Mouse (Mus musculus): ENCODE data around the gene Ablim2. TPM values are rescaled to one million over a fixed set of nuclear protein-coding genes. Genes with fewer than 3 reads are reported as not detected.

The Ablim2 gene
- polyA plus RNA-seq, 1 experiment = 3.4 TPM

DNA sequence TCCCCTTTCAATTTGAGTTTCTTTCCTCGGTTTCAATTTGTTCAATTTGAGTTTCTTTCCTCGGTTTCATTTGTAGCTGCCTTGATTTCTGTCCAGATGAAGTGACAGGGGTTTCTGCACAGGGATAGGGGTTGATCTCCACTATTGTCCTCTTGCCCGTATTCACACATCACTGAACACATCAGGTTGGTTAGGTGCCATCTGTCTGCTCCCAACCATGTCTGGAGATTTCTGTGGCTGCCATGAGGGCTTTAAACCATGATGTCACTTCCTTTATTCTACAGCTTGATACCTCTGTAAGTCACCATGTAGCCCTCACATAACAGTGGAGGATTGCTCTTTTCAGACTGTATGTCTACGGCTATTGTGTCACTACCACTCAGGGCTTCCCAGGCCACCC is 139.5 kb downstream of the Ablim2 start:
- no peak overlapping the region for H3K4me3 ChIP-seq (ENCODE audit: insufficient read depth, low read length)
- TF ChIP-seq POLR2A (IDR thresholded peaks at IDR 0.05; ENCODE audit: borderline replicate concordance, low read depth, low read length) = no peak
- no peak for TF ChIP-seq CTCF (IDR thresholded peaks at IDR 0.05; ENCODE audit: low read depth, low read length)
- peaks cover 3% of the 10 kb centered on the region; the same call in 1 of the 2 replicates for H3K4me1 ChIP-seq (ENCODE audit: control insufficient read depth, insufficient read depth, low read length)

DNA sequence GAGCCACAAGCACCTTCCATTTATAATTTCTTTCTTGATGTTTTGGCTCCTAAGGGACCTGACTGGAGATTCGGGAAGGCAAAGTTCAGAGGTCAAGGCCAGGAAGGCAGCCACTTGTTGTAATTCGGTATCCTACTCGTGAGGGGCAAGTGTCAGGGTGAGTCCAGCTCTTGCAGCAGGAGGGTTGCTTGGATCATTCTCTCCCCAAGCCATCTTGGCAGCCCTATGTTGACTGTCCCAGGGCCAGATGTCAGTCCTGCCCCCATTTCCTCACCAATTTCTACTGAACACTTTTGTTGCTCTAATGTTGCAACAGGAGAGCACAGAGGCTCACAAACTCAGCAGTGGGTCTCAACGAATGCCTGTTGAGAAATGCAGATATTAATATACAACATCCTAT is 140.4 kb downstream of the Ablim2 start:
- no peak for TF ChIP-seq CTCF (IDR thresholded peaks at IDR 0.05; ENCODE audit: low read depth, low read length)
- no peak for TF ChIP-seq POLR2A (IDR thresholded peaks at IDR 0.05; ENCODE audit: borderline replicate concordance, low read depth, low read length)
- no peak overlapping the region for H3K4me3 ChIP-seq (ENCODE audit: insufficient read depth, low read length)
- no peak overlapping the region for H3K27ac ChIP-seq (ENCODE audit: insufficient read depth, low read depth, low read length)
- H3K4me1 ChIP-seq (ENCODE audit: control insufficient read depth, insufficient read depth, low read length) = no peaks in the 10 kb centered on the region

More for the DNA sequence above, 139.5 kb downstream of the Ablim2 start:
- H3K27ac ChIP-seq (ENCODE audit: insufficient read depth, low read depth, low read length) = no peak overlapping the region

DNA sequence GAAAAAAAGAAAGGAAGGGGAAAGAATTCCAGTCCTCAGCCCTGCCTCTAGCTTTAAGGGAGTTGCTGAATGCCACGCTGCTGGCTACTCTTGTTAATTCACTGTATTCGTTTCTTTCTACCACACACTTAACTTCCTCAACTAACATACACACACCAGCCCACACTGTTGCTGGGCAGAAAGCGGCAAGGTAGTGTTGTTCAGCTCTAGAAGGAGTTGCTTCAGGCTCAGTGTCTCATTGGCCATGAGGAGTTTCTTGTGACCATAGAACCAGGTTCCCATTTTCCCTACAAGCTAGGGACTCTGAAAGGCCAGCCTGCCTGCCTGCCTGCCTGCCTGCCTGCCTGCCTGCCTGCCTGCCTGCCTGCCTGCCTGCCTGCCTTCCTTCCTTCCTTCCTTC is 141.3 kb downstream of the Ablim2 start:
- H3K27ac ChIP-seq (ENCODE audit: insufficient read depth, low read depth, low read length) = no peak overlapping the region
- no peaks in the 10 kb centered on the region for H3K4me1 ChIP-seq (ENCODE audit: control insufficient read depth, insufficient read depth, low read length)
- H3K4me3 ChIP-seq (ENCODE audit: insufficient read depth, low read length) = no peak overlapping the region
- TF ChIP-seq POLR2A (IDR thresholded peaks at IDR 0.05; ENCODE audit: borderline replicate concordance, low read depth, low read length) = no peak

DNA sequence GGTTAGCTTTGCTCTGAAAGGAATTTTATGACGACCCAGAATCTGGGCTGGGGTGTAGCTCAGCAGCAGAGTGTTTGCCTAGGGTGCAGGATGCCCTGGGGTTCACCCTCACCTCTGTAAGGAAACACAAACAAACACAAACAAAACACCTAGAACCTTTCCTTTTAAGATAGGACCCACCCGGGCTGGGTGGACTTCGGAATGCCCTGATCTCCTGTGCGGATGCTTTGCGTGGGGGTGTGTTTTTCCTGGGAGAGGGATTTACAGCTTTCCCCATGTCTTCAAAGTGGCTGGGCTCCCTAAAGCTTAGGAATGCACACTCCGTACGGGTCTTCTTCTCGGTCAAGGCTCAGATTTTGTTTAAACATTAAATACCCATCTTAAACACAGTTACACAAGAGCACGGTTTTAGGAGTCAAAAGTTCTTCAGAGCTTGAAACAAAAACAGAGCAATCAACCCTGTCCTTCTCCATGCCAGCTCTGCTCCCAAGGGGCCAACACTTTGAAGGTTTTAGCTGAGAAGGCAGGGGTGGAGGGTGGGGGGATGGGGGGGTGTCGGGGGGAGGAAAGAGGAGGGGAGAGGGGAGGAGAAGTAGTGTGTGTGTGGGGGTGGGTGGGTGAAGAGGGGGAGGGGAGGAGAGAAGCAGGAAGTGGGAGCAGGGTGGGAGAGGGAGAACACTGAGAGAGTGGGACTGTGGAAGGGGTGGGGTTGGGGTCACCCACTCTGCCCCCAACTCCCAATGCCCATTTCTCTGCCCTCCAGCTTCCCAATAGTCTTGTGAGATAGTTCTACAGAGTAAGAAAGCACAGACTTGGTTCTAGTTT is 142.9 kb downstream of the Ablim2 start:
- Histone ChIP-seq H3K27ac (ENCODE audit: insufficient read depth, low read depth, low read length) (no peak overlapping the region), H3K4me1 (ENCODE audit: control insufficient read depth, insufficient read depth, low read length) (no peaks in the 10 kb centered on the region), H3K4me3 (ENCODE audit: insufficient read depth, low read length) (no peak overlapping the region)
- TF ChIP-seq POLR2A (IDR thresholded peaks at IDR 0.05; ENCODE audit: borderline replicate concordance, low read depth, low read length) (no peak), CTCF (IDR thresholded peaks at IDR 0.05; ENCODE audit: low read depth, low read length) (no peak)

GRCm38 (mm10) chr5:35901226-35901809 is 143.6 kb downstream of the Ablim2 start:
- H3K4me3 ChIP-seq (ENCODE audit: insufficient read depth, low read length) = no peak overlapping the region
- TF ChIP-seq POLR2A (IDR thresholded peaks at IDR 0.05; ENCODE audit: borderline replicate concordance, low read depth, low read length) = no peak
- TF ChIP-seq CTCF (IDR thresholded peaks at IDR 0.05; ENCODE audit: low read depth, low read length) = no peak
- no peaks in the 10 kb centered on the region for H3K4me1 ChIP-seq (ENCODE audit: control insufficient read depth, insufficient read depth, low read length)
- no peak overlapping the region for H3K27ac ChIP-seq (ENCODE audit: insufficient read depth, low read depth, low read length)

- H3K4me1 ChIP-seq (ENCODE audit: control insufficient read depth, insufficient read depth, low read length) = no peaks in the 10 kb centered on the region
Observed at GRCm38 (mm10) chr5:35903456-35903855, 145.8 kb downstream of the Ablim2 start.

DNA sequence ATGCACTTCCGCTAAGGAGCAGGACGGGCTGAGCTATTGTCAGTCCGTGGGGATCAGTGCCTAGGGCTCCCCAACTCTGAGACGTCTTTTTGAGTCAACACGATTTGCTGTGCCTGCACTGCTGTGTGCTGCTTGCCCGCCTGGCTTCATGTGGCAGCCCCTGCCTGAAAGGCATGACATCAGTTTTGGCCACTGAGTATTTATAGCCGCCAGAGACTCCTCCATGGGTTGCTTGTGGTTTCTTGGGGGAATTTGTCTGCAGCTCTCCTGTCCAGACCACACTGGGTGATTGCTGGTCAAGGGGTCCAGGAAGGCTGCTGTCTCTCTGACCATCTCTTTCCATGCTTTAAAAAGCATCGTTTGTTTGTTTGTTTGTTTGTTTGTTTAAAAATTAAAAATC is 147.6 kb downstream of the Ablim2 start:
- no peak for TF ChIP-seq POLR2A (IDR thresholded peaks at IDR 0.05; ENCODE audit: borderline replicate concordance, low read depth, low read length)
- no peak for TF ChIP-seq CTCF (IDR thresholded peaks at IDR 0.05; ENCODE audit: low read depth, low read length)
- Histone ChIP-seq H3K27ac (ENCODE audit: insufficient read depth, low read depth, low read length) (no peak overlapping the region), H3K4me3 (ENCODE audit: insufficient read depth, low read length) (no peak overlapping the region), H3K4me1 (ENCODE audit: control insufficient read depth, insufficient read depth, low read length) (no peaks in the 10 kb centered on the region)

More at GRCm38 (mm10) chr5:35903456-35903855, 145.8 kb downstream of the Ablim2 start:
- no peak for TF ChIP-seq POLR2A (IDR thresholded peaks at IDR 0.05; ENCODE audit: borderline replicate concordance, low read depth, low read length)
- no peak for TF ChIP-seq CTCF (IDR thresholded peaks at IDR 0.05; ENCODE audit: low read depth, low read length)
- Histone ChIP-seq H3K4me3 (ENCODE audit: insufficient read depth, low read length) (no peak overlapping the region), H3K27ac (ENCODE audit: insufficient read depth, low read depth, low read length) (no peak overlapping the region)

DNA sequence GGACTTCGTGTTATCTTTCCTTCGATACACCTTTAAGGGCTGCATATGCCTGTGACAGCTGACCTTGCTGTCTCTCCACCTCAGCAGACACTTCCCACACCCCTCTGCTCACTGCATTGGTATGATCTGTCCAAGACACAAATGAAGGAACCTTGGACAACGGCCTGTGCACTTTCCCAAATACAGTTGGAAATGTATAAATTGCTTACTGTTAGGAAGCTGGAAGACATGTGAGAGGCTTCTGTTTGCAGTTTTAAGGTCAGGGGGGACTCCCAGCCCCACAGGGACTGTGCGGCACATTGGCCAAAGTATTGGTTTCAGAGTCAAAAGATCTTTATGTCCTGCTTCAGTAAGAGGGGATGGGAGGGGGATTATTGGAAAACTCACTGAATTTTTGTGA is 149.4 kb downstream of the Ablim2 start:
- no peaks in the 10 kb centered on the region for H3K4me1 ChIP-seq (ENCODE audit: control insufficient read depth, insufficient read depth, low read length)
- no peak overlapping the region for H3K4me3 ChIP-seq (ENCODE audit: insufficient read depth, low read length)
- TF ChIP-seq CTCF (IDR thresholded peaks at IDR 0.05; ENCODE audit: low read depth, low read length) (no peak), POLR2A (IDR thresholded peaks at IDR 0.05; ENCODE audit: borderline replicate concordance, low read depth, low read length) (no peak)
- H3K27ac ChIP-seq (ENCODE audit: insufficient read depth, low read depth, low read length) = no peak overlapping the region

DNA sequence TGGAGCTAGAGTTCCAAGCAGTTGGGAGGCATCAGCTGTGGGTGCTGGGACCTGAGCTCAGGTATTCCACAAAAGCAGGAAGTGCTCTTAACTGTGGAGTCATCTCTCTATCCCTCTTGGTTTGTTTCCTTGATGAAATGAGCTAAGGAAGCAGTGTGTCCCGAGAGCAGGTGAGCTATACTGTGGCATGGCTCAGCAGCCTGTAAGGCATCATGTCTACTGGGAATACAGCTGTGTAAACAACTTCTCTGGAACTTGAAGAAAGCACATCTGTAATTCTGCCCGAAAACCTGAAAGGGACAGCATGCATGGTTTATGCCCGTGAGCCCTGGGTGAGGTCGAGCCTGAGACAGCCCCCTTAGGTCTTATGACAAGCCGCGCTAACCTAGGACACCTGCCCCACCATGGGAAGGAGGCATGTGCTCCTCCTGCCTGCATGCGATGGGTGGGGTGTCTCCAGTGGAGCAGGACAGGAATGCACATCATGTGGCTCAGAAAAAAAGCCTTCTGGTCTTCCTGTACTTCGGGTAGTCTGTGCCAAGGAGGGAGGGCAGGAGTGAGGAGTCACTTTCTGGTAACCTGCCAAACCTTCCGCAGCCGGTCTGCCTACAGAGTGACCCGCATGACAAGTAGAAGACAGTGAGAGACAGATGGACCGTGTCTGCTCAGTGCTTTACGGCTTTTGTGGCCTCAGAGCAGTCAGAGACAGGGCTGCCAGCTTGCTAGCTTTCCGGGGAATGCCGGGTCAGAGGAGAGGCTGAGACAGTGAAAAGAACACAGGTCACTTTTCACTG is 150.2 kb downstream of the Ablim2 start:
- no peaks in the 10 kb centered on the region for H3K4me1 ChIP-seq (ENCODE audit: control insufficient read depth, insufficient read depth, low read length)
- TF ChIP-seq CTCF (IDR thresholded peaks at IDR 0.05; ENCODE audit: low read depth, low read length) (no peak), POLR2A (IDR thresholded peaks at IDR 0.05; ENCODE audit: borderline replicate concordance, low read depth, low read length) (no peak)
- H3K4me3 ChIP-seq (ENCODE audit: insufficient read depth, low read length) = no peak overlapping the region
- no peak overlapping the region for H3K27ac ChIP-seq (ENCODE audit: insufficient read depth, low read depth, low read length)
